Mouse (Mus musculus) testis, adult 2 months (tissue): ENCODE measurements at regions not wholly inside any gene's neighbourhood (a gene's known extent, or its start where the extent isn't known, plus 50 kb on each side); places are given as distances from the start of the nearest gene placed in this dataset.

Experiments used
- H3K27ac ChIP-seq: fragments of 200-500 bp; 2 replicates; pipeline ENCODE4 v1.5.1; 2012; ENCODE audit warnings: low read depth, low read length; ENCODE audit not compliant: control insufficient read depth, insufficient read depth
- H3K27me3 ChIP-seq: fragments of 200-500 bp; 2 replicates; pipeline ENCODE4 v1.6.1; 2012; ENCODE audit warnings: mild to moderate bottlenecking, low read length, moderate library complexity; ENCODE audit not compliant: control insufficient read depth, insufficient read depth
- H3K36me3 ChIP-seq: fragments of 200-500 bp; 2 replicates; pipeline ENCODE4 v1.6.1; 2012; ENCODE audit warnings: mild to moderate bottlenecking, low read length; ENCODE audit not compliant: control insufficient read depth, insufficient read depth
- H3K4me1 ChIP-seq: fragments of 200-500 bp; 2 replicates; pipeline ENCODE4 v1.6.1; 2012; ENCODE audit warnings: low read length; ENCODE audit not compliant: control insufficient read depth, insufficient read depth
- H3K4me3 ChIP-seq: fragments of 200-500 bp; 2 replicates; pipeline ENCODE4 v1.5.1; 2012; ENCODE audit warnings: low read depth, mild to moderate bottlenecking, low read length, moderate library complexity, mixed read lengths; ENCODE audit not compliant: control insufficient read depth
- CTCF ChIP-seq: fragments of 200-500 bp; IDR thresholded peaks from 2 replicates; pipeline ENCODE4 v1.5.1; 2012; ENCODE audit warnings: low read depth, mild to moderate bottlenecking, inconsistent platforms, low read length, moderate library complexity; ENCODE audit not compliant: control insufficient read depth, insufficient read depth, insufficient replicate concordance
- POLR2A ChIP-seq: fragments of 200-500 bp; IDR thresholded peaks from 2 replicates; pipeline ENCODE4 v1.6.1; 2012; ENCODE audit warnings: low read depth, mild to moderate bottlenecking, inconsistent platforms, low read length, moderate library complexity; ENCODE audit not compliant: control insufficient read depth

DNA sequence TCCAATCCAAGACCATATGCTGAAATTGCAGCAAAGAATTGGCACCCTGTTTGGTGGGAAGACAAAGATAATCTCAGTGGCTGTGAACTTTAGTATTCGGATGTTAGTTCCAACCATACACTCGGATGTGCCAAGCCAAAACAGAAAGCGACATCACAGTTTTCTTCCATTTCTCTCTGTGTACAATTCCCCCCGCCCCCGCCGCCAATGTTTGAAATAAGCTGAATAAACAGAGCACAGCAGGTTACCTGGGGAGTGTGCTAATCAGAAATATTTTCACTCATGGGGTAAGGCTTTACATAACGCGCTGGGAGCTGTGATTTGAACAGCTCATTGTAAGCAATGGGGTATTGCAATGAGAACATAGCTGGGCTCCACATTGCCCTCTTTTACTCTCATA lies 72.5 kb upstream of the Trpm3 start:
- H3K4me3 ChIP-seq: no peak overlapping the region
- no peak overlapping the region for H3K27ac ChIP-seq
- H3K36me3 ChIP-seq: no peaks in the 10 kb centered on the region
- no peak for TF ChIP-seq CTCF
- no peak for TF ChIP-seq POLR2A
- H3K27me3 ChIP-seq: no peaks in the 10 kb centered on the region
- H3K4me1 ChIP-seq: no peaks in the 10 kb centered on the region

DNA sequence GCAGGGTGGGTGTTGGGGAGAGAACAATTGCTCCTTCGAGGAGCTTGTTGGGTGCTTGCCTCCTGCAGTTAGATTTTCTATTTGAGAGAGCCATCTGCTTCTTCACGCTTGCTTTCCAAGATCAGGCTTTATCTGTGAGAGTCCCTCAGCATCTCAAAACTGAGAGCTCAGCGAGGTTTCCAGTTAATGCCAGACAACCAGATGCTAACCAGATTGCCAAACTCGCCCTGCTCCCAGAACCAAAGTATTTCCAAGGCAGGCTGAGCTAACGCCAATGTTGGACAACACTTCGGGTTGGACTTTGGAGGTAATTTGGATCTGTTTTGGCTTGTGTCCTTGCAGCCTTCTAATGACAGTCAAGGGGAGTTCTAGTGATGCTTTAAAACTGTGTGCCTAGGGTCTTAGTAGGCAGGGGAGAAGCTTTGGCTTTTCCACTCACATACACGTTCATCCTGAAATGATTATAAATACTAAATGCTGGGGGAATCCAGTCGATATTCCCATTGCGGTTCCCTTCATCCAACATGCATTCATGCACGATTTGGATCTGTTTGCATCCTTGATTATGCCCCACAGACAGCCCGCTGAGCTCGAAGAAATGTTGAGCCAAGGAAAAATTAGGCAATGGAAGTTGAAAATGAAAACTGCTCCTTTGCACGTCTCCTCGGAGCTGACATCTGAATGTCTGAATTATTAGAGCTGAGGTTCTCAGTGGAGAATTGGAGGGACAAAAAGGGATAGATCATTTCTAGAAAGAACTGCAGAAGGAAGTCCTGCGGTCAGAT lies 68.4 kb upstream of the Trpm3 start:
- TF ChIP-seq POLR2A (no peak), CTCF (no peak)
- Histone ChIP-seq H3K4me3 (no peak overlapping the region), H3K4me1 (no peaks in the 10 kb centered on the region), H3K27me3 (no peaks in the 10 kb centered on the region), H3K27ac (no peak overlapping the region), H3K36me3 (no peaks in the 10 kb centered on the region)

DNA sequence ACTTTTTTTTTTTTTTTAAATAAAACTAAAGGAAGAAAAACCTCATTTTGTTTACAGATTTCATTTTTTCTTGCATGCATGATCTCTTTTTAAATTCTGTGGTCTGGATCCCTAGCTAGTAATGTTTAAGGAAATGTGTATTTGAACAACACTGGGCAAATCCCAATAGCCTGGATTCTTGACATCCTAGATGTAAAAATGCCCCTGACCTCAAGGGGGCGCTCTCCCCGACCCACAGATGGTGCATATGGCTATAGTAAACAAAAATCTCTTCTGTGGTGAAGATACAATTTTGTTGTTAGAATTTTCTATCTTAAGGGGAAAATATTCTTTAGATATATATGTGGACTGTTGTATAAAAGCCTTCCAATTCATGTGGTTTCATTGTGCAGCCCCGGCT lies 67.1 kb upstream of the Trpm3 start:
- Histone ChIP-seq H3K36me3 (no peaks in the 10 kb centered on the region), H3K27ac (no peak overlapping the region), H3K4me1 (no peaks in the 10 kb centered on the region), H3K4me3 (no peak overlapping the region), H3K27me3 (no peaks in the 10 kb centered on the region)
- TF ChIP-seq POLR2A (no peak), CTCF (peak; percentile 72; the same call in 1 of the 2 replicates)

DNA sequence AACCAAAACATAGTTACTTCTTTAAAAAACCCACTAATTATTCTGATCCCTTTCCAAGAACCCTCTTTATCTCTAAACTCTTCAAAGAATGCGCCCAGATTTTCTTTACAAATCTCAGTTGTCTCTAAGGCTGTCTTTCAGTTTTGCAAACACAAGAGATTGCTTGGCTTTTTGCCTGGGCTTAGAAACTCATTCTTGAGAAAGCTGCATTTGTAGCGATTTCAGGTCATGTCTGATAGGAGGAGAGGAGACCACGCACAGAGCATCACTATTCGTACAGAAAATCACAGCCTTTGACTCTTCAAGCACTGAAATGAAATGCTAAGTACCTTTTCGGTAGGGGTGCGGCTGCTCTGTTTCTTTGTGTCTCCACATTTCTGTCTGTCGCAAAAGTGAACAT lies 64.8 kb upstream of the Trpm3 start:
- no peak overlapping the region for H3K4me3 ChIP-seq
- no peak overlapping the region for H3K27ac ChIP-seq
- TF ChIP-seq POLR2A (no peak), CTCF (no peak)
- no peaks in the 10 kb centered on the region for H3K27me3 ChIP-seq
- no peaks in the 10 kb centered on the region for H3K4me1 ChIP-seq
- no peaks in the 10 kb centered on the region for H3K36me3 ChIP-seq

DNA sequence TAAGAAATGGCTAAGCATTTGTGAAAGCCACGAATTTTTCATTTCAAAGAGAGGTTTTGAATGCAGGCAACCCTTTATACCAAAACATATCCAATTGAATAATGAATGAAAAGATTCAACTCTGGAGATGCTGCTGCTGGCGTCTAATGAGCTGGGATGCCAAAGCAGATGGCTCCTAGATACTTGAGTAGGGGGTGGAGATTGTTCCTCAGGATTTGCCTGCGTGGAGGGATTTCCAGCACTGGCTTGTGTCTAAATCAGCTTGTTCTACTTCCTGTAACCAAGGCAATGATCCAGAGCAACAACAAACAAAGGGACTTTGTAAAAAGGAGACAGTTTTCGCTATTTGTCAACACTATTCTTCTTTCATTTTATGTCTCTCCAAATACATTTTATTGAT lies 57.4 kb upstream of the Trpm3 start:
- no peak overlapping the region for H3K27ac ChIP-seq
- H3K4me1 ChIP-seq: peaks cover 3% of the 10 kb centered on the region; the same call in 1 of the 2 replicates
- no peak overlapping the region for H3K4me3 ChIP-seq
- H3K36me3 ChIP-seq: no peaks in the 10 kb centered on the region
- TF ChIP-seq CTCF (no peak), POLR2A (no peak)
- H3K27me3 ChIP-seq: no peaks in the 10 kb centered on the region
